Mouse (Mus musculus): ENCODE results near the gene Git1.

- no peak for TF ChIP-seq MAX (IDR thresholded peaks at IDR 0.05; ENCODE audit: low read depth)
- TF ChIP-seq USF1 (IDR thresholded peaks at IDR 0.05; ENCODE audit: low read depth): no peak
- no peak for TF ChIP-seq POLR2A (IDR thresholded peaks at IDR 0.05; ENCODE audit: insufficient read length, low read depth)
- no peak for TF ChIP-seq TCF12 (IDR thresholded peaks at IDR 0.05; ENCODE audit: insufficient read depth, poor library complexity, severe bottlenecking)
- no peak for TF ChIP-seq POLR2AphosphoS2 (IDR thresholded peaks at IDR 0.05; ENCODE audit: insufficient read length, low read depth)
- TF ChIP-seq REST (IDR thresholded peaks at IDR 0.05; ENCODE audit: insufficient read depth, insufficient read length): no peak
- no peak for TF ChIP-seq CEBPB (IDR thresholded peaks at IDR 0.05; ENCODE audit: insufficient read depth, poor library complexity, severe bottlenecking)
- TF ChIP-seq E2F4 (IDR thresholded peaks at IDR 0.05; ENCODE audit: insufficient read depth): no peak
- no peak for TF ChIP-seq MYOD1 (IDR thresholded peaks at IDR 0.05; ENCODE audit: control insufficient read depth in 1 of 3, insufficient read length in 2 of 3, low read depth in 2 of 3)
Observed at GRCm38 (mm10) chr11:77497851-77498250, 4.5 kb downstream of the Git1 start.
